Mouse (Mus musculus): ENCODE measurements around the gene Gm44503. TPM values are rescaled to one million over a fixed set of nuclear protein-coding genes. Genes with fewer than 3 reads are reported as not detected.
A peak's percentile ranks its signal among the peaks of the same experiment; 100 is the strongest.

The Gm44503 gene
- polyA plus RNA-seq, 1 experiment from 2014 or later: not detected

GRCm38 (mm10) chr9:72961959-72962358 lies 3.3 kb downstream of the Gm44503 start:
- H3K4me2 ChIP-seq (replicated peaks; ENCODE audit: low read depth, low read length): no peak overlapping the region
- H3K4me3 ChIP-seq (ENCODE audit: low read length): no peak overlapping the region
- no peak overlapping the region for H3K27ac ChIP-seq (ENCODE audit: low read depth, low read length)
- H3K36me3 ChIP-seq (ENCODE audit: control insufficient read depth, insufficient read depth, low read length): no peaks in the 10 kb centered on the region
- H3K9me3 ChIP-seq (ENCODE audit: control insufficient read depth, low read length): no peaks in the 10 kb centered on the region
- no peak for ATAC-seq (ENCODE audit: low FRiP score, low TSS enrichment)
- 77% methylated on average over 15 of the region's 15 CpGs for WGBS
- no peaks in the 10 kb centered on the region for H3K4me1 ChIP-seq (ENCODE audit: control insufficient read depth, insufficient read depth, low read length)
- no peak overlapping the region for H3K9ac ChIP-seq (ENCODE audit: low read depth, low read length)
- H3K27me3 ChIP-seq (ENCODE audit: control insufficient read depth, insufficient read depth, low read length): no peaks in the 10 kb centered on the region

GRCm38 (mm10) chr9:72968349-72969061 lies 9.9 kb downstream of the Gm44503 start:
- H3K4me3 ChIP-seq (ENCODE audit: low read length): no peak overlapping the region
- no peak overlapping the region for H3K9ac ChIP-seq (ENCODE audit: low read depth, low read length)
- H3K36me3 ChIP-seq (ENCODE audit: control insufficient read depth, insufficient read depth, low read length): no peaks in the 10 kb centered on the region
- WGBS: 36% methylated on average over 11 of the region's 11 CpGs
- H3K27me3 ChIP-seq (ENCODE audit: control insufficient read depth, insufficient read depth, low read length): no peaks in the 10 kb centered on the region
- no peak overlapping the region for H3K4me2 ChIP-seq (replicated peaks; ENCODE audit: low read depth, low read length)
- H3K9me3 ChIP-seq (ENCODE audit: control insufficient read depth, low read length): no peaks in the 10 kb centered on the region
- H3K4me1 ChIP-seq (ENCODE audit: control insufficient read depth, insufficient read depth, low read length): no peaks in the 10 kb centered on the region
- no peak overlapping the region for H3K27ac ChIP-seq (ENCODE audit: low read depth, low read length)
- ATAC-seq (ENCODE audit: low FRiP score, low TSS enrichment): peak; percentile 43; the same call in 1 of the 2 replicates

GRCm38 (mm10) chr9:72969874-72970273 lies 11.2 kb downstream of the Gm44503 start:
- H3K9ac ChIP-seq (ENCODE audit: low read depth, low read length): no peak overlapping the region
- peak; percentile 39; the same call in 1 of the 2 replicates for ATAC-seq (ENCODE audit: low FRiP score, low TSS enrichment)

GRCm38 (mm10) chr9:72972435-72972834 lies 13.8 kb downstream of the Gm44503 start:
- Histone ChIP-seq H3K27me3 (ENCODE audit: control insufficient read depth, insufficient read depth, low read length) (no peaks in the 10 kb centered on the region), H3K4me1 (ENCODE audit: control insufficient read depth, insufficient read depth, low read length) (no peaks in the 10 kb centered on the region), H3K4me2 (replicated peaks; ENCODE audit: low read depth, low read length) (no peak overlapping the region), H3K9ac (ENCODE audit: low read depth, low read length) (no peak overlapping the region), H3K9me3 (ENCODE audit: control insufficient read depth, low read length) (no peaks in the 10 kb centered on the region), H3K27ac (ENCODE audit: low read depth, low read length) (no peak overlapping the region), H3K36me3 (ENCODE audit: control insufficient read depth, insufficient read depth, low read length) (no peaks in the 10 kb centered on the region), H3K4me3 (ENCODE audit: low read length) (no peak overlapping the region)
- ATAC-seq (ENCODE audit: low FRiP score, low TSS enrichment): no peak
- WGBS: 87% methylated on average over 5 of the region's 5 CpGs

More at GRCm38 (mm10) chr9:72969874-72970273, 11.2 kb downstream of the Gm44503 start:
- no peak overlapping the region for H3K27ac ChIP-seq (ENCODE audit: low read depth, low read length)
- no peak overlapping the region for H3K4me2 ChIP-seq (replicated peaks; ENCODE audit: low read depth, low read length)
- H3K9me3 ChIP-seq (ENCODE audit: control insufficient read depth, low read length): no peaks in the 10 kb centered on the region
- WGBS: 72% methylated on average over 7 of the region's 7 CpGs
- H3K27me3 ChIP-seq (ENCODE audit: control insufficient read depth, insufficient read depth, low read length): no peaks in the 10 kb centered on the region
- H3K36me3 ChIP-seq (ENCODE audit: control insufficient read depth, insufficient read depth, low read length): no peaks in the 10 kb centered on the region
- H3K4me3 ChIP-seq (ENCODE audit: low read length): no peak overlapping the region
- no peaks in the 10 kb centered on the region for H3K4me1 ChIP-seq (ENCODE audit: control insufficient read depth, insufficient read depth, low read length)

GRCm38 (mm10) chr9:72972984-72973383 lies 14.3 kb downstream of the Gm44503 start:
- no peak for ATAC-seq (ENCODE audit: low FRiP score, low TSS enrichment)
- Histone ChIP-seq H3K4me2 (replicated peaks; ENCODE audit: low read depth, low read length) (no peak overlapping the region), H3K4me3 (ENCODE audit: low read length) (no peak overlapping the region), H3K9me3 (ENCODE audit: control insufficient read depth, low read length) (no peaks in the 10 kb centered on the region), H3K4me1 (ENCODE audit: control insufficient read depth, insufficient read depth, low read length) (no peaks in the 10 kb centered on the region), H3K27me3 (ENCODE audit: control insufficient read depth, insufficient read depth, low read length) (no peaks in the 10 kb centered on the region), H3K27ac (ENCODE audit: low read depth, low read length) (no peak overlapping the region), H3K9ac (ENCODE audit: low read depth, low read length) (no peak overlapping the region), H3K36me3 (ENCODE audit: control insufficient read depth, insufficient read depth, low read length) (no peaks in the 10 kb centered on the region)

- 93% methylated on average over 5 of the region's 5 CpGs for WGBS
- no peak overlapping the region for H3K4me3 ChIP-seq (ENCODE audit: low read length)
- H3K9me3 ChIP-seq (ENCODE audit: control insufficient read depth, low read length): no peaks in the 10 kb centered on the region
- no peak overlapping the region for H3K27ac ChIP-seq (ENCODE audit: low read depth, low read length)
- H3K4me1 ChIP-seq (ENCODE audit: control insufficient read depth, insufficient read depth, low read length): no peaks in the 10 kb centered on the region
- ATAC-seq (ENCODE audit: low FRiP score, low TSS enrichment): no peak
- H3K36me3 ChIP-seq (ENCODE audit: control insufficient read depth, insufficient read depth, low read length): no peaks in the 10 kb centered on the region
- H3K9ac ChIP-seq (ENCODE audit: low read depth, low read length): no peak overlapping the region
- H3K27me3 ChIP-seq (ENCODE audit: control insufficient read depth, insufficient read depth, low read length): no peaks in the 10 kb centered on the region
- H3K4me2 ChIP-seq (replicated peaks; ENCODE audit: low read depth, low read length): no peak overlapping the region
Measured at GRCm38 (mm10) chr9:72974734-72975133, 16.1 kb downstream of the Gm44503 start.

GRCm38 (mm10) chr9:72975242-72975641 lies 16.6 kb downstream of the Gm44503 start:
- no peak for ATAC-seq (ENCODE audit: low FRiP score, low TSS enrichment)
- WGBS: 90% methylated on average over 1 of the region's 1 CpGs

GRCm38 (mm10) chr9:72983066-72983465 lies 24.4 kb downstream of the Gm44503 start:
- ATAC-seq (ENCODE audit: low FRiP score, low TSS enrichment): no peak
- Histone ChIP-seq H3K36me3 (ENCODE audit: control insufficient read depth, insufficient read depth, low read length) (no peaks in the 10 kb centered on the region), H3K27ac (ENCODE audit: low read depth, low read length) (no peak overlapping the region), H3K9me3 (ENCODE audit: control insufficient read depth, low read length) (no peaks in the 10 kb centered on the region), H3K4me1 (ENCODE audit: control insufficient read depth, insufficient read depth, low read length) (no peaks in the 10 kb centered on the region), H3K4me2 (replicated peaks; ENCODE audit: low read depth, low read length) (no peak overlapping the region), H3K9ac (ENCODE audit: low read depth, low read length) (no peak overlapping the region), H3K27me3 (ENCODE audit: control insufficient read depth, insufficient read depth, low read length) (no peaks in the 10 kb centered on the region), H3K4me3 (ENCODE audit: low read length) (no peak overlapping the region)
- 70% methylated on average over 2 of the region's 2 CpGs for WGBS

More at GRCm38 (mm10) chr9:72975242-72975641, 16.6 kb downstream of the Gm44503 start:
- no peaks in the 10 kb centered on the region for H3K36me3 ChIP-seq (ENCODE audit: control insufficient read depth, insufficient read depth, low read length)
- no peak overlapping the region for H3K4me2 ChIP-seq (replicated peaks; ENCODE audit: low read depth, low read length)
- H3K4me3 ChIP-seq (ENCODE audit: low read length): no peak overlapping the region
- no peaks in the 10 kb centered on the region for H3K4me1 ChIP-seq (ENCODE audit: control insufficient read depth, insufficient read depth, low read length)
- no peaks in the 10 kb centered on the region for H3K9me3 ChIP-seq (ENCODE audit: control insufficient read depth, low read length)
- no peak overlapping the region for H3K9ac ChIP-seq (ENCODE audit: low read depth, low read length)
- no peaks in the 10 kb centered on the region for H3K27me3 ChIP-seq (ENCODE audit: control insufficient read depth, insufficient read depth, low read length)
- H3K27ac ChIP-seq (ENCODE audit: low read depth, low read length): no peak overlapping the region

- ATAC-seq (ENCODE audit: low FRiP score, low TSS enrichment): peak; percentile 99
- Histone ChIP-seq H3K9ac (ENCODE audit: low read depth, low read length) (peak within 1 kb of the TSS; percentile 69), H3K4me3 (ENCODE audit: low read length) (peak within 1 kb of the TSS; percentile 90), H3K36me3 (ENCODE audit: control insufficient read depth, insufficient read depth, low read length) (no peaks in the 10 kb centered on the region), H3K4me2 (replicated peaks; ENCODE audit: low read depth, low read length) (peak within 1 kb of the TSS; percentile 91), H3K27me3 (ENCODE audit: control insufficient read depth, insufficient read depth, low read length) (no peaks in the 10 kb centered on the region), H3K9me3 (ENCODE audit: control insufficient read depth, low read length) (no peaks in the 10 kb centered on the region), H3K27ac (ENCODE audit: low read depth, low read length) (no peak within 1 kb of the TSS), H3K4me1 (ENCODE audit: control insufficient read depth, insufficient read depth, low read length) (no peaks in the 10 kb centered on the region)
- WGBS: under 1% methylated on average over 88 of the region's 88 CpGs
Measured at GRCm38 (mm10) chr9:72985250-72986220, 26.9 kb downstream of the Gm44503 start, which contains the start of the genes Ccpg1os and Ccpg1. Gene Ccpg1os, minus strand, starts transcription at chr9:72985382. Gene Ccpg1, plus strand, starts transcription at chr9:72985429.
